Mouse (Mus musculus): ENCODE measurements around the gene Leprot.

The Leprot gene

DNA sequence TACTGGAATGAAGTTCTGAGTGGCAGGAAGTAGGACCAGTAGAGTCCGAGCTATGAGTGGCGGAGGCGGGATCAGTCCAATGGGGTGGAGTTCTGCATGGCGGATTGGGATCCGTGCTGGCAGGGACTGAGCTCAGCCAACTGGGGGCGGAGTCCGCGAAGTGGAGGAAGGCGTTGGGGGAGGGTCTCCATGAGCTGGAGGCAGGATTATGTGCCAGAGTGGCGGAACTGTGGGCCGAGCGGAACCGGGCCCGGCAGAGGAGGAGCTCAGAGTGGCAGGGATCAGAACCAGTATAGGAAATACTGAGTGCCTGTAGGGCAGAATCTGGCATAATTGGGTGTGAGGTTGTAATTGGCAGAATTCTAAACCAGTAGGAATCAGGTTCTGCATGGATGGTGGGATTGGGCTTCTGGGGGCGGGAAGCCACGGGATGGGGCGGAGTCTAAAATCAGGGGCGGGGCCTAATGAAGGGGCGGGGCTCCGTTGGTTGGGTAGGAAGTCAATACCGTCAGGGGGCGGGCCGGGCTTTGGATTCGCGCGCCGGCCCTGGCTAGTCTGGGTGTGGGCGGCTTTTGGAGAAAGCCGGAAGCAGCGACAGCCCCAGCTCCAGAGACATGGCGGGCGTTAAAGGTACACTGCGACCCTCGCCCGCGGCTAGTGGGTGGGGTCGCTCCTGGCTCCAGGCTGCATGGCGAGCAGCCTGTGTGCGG lies at the start of gene Leprot:
TSS of gene Leprot (plus strand) at position 523 of the 710 bp plus-strand sequence.
- 1% methylated on average over 36 of the region's 39 CpGs for WGBS

GRCm38 (mm10) chr4:101603635-101604034 lies 43.9 kb upstream of the Leprot start:
- WGBS = 63% methylated on average over 3 of the region's 3 CpGs

- WGBS = 84% methylated on average over 5 of the region's 5 CpGs
These were observed 31.0 kb upstream of the Leprot start for GRCm38 (mm10) chr4:101616520-101616919.

DNA sequence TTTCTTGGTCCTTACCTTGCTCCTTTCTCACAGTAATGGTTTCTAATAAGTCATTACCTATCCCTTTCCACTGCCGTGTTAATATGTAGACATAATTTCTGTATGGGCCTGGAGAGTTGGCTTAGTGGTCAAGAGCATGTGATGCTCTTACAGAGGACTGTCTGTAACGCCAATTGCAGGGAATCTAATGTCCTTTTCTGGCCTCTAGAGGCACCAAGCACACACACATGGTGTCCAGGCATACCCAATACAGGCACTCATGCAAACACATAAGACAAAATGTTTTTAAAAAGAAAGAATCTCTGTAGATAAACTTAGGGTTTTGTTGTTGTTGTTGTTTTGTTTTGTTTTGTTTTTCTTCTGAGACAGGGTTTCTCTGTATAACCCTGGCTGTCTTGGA lies 29.8 kb upstream of the Leprot start:
- 60% methylated on average over 2 of the region's 2 CpGs for WGBS

DNA sequence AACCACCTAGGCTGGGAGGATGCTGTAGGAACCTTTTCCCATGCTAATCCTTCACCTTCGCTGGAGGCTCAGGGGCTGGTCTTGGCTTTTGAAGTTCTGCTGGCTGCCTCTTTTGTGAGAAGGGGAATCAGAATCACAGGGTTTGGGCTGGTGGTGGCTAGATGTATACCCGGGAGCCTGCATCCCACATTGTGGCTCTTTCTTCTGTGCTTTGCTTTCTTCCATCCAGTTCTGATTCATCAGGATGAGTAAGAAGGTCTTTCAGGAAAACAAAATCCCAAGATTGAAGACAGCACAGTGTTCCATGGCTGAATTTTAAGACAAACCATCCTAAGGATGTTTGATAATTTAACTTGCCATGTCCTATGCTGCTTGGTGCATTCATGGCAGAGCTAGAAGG lies 27.3 kb upstream of the Leprot start:
- 36% methylated on average over 2 of the region's 2 CpGs for WGBS

DNA sequence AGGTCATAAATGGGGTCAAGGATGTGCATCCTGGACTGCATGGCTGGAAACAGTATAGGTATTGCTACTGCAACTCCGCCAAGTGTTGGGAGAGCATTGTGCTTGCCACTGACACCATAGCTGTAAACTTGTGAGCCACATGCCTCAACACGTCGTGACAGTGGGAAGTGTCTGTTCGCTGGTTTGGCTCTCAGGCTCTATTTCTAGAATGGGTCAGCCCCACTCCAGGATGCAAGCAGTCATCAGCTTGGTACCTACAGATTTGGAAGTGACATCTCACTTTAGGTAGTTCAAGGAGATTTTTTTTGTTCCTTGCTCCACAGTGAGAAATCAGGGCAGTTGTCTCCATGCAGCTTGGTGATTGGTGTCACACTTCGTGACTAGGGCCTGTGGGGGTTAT lies 26.3 kb upstream of the Leprot start:
- whole genome bisulfite sequencing = 64% methylated on average over 5 of the region's 5 CpGs

- 46% methylated on average over 5 of the region's 5 CpGs for WGBS
These were observed 22.2 kb upstream of the Leprot start for GRCm38 (mm10) chr4:101625278-101625677.

DNA sequence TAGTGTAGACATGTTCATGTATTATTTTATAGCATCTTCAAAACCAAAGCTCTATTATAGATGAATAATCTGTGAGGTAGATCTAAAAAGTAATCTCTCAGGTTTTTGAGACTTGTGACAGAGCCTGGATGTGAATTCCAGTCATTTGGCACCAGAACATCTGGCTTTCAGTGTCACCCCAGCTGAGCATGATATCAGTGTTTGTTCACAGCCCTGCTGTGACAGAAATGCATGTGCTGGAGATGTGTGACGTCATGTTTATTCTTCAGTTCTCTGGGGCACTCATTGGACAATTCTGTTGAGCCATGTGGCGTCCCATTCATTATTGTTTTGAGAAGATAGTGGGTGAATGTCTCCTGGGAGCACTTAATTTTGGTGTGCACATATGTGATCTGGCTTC lies 11.9 kb upstream of the Leprot start:
- WGBS = 66% methylated on average over 2 of the region's 2 CpGs

DNA sequence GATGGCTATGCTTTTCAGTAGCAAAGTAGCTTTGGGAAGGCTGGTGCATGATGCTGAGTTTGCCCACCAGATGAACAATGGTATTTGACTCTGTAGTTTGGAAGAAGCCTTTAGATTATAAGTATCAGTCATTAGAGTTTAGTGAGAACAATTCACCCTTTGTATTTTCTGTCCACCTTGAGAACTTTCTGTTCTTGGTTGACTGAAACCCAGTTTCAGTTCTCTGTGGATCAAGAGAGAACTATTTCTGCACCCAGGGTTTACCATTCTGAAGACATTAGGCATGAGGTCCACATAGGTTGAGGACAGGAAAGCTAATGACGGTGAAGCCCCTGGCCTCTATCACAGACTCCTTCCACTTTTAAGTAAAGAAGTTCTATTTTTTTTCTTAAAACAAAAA lies 10.0 kb upstream of the Leprot start:
- WGBS = 88% methylated on average over 1 of the region's 1 CpGs

DNA sequence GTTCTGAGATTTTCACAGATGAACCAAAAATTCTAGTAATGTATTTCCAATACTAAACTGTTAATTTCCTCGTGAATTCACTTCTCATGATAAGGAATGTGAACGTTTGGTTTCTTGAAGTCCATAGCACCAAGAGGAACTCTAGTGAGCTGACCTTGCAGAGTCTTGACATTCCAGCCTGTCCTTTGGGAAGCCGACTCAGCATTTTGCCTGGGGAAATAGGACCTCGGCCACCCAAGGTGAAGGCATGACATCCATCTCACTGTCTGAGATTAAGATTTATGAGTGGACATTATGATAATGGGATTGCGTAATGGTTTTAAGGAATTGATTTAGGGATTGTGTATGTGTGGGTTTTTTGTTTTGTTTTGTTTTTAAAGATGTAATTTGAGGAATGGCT lies 6.9 kb upstream of the Leprot start:
- 84% methylated on average over 5 of the region's 5 CpGs for WGBS

GRCm38 (mm10) chr4:101642708-101643107 lies 4.8 kb upstream of the Leprot start:
- WGBS = 67% methylated on average over 6 of the region's 6 CpGs

- WGBS = 47% methylated on average over 4 of the region's 4 CpGs
These were observed 4.3 kb upstream of the Leprot start for GRCm38 (mm10) chr4:101643216-101643615.

GRCm38 (mm10) chr4:101646857-101647195 lies 692 bp upstream of the Leprot start:
- under 1% methylated on average over 8 of the region's 8 CpGs for WGBS

DNA sequence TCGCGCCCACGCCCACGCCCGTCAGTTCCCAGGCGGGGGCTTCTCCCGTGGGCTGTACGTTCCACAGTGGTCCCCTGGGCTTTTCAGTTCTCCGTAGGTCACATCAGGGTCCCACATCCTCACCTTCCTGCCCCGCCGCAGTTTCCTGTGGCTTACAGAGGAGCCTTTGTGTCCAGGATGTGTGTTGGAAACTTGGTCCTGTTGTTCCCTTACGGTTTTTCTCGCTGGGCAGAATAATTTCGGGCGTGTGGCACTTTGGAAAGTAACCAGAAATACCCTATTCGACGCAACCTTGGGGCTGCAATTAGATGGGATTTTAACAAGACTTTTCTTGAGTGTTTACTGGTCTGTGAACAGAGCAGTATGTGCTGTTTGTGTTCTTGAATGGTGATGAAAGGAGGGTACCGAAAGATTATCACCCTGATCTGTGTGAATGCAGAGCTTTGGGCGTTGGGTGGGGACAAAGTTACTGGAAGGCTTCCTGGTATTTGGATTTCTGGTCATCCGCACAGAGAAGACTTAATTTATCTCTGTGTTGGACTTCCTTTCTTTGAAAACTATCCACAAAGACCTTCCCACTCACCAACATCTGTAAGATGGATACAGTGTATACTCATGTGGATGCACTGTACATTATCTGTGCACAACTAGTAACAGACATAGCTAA lies 591 bp downstream of the Leprot start:
- WGBS = under 1% methylated on average over 20 of the region's 20 CpGs

GRCm38 (mm10) chr4:101648745-101649144 lies 1.2 kb downstream of the Leprot start:
- WGBS = 69% methylated on average over 1 of the region's 1 CpGs

GRCm38 (mm10) chr4:101650961-101651360 lies 3.4 kb downstream of the Leprot start:
- WGBS = 78% methylated on average over 2 of the region's 2 CpGs

GRCm38 (mm10) chr4:101654256-101654655 lies 6.7 kb downstream of the Leprot start:
- WGBS = 83% methylated on average over 6 of the region's 6 CpGs

- WGBS = 62% methylated on average over 4 of the region's 4 CpGs
These were observed 7.4 kb downstream of the Leprot start for GRCm38 (mm10) chr4:101654788-101655414.

GRCm38 (mm10) chr4:101655415-101655790 lies 7.9 kb downstream of the Leprot start:
- 91% methylated on average over 7 of the region's 7 CpGs for WGBS

DNA sequence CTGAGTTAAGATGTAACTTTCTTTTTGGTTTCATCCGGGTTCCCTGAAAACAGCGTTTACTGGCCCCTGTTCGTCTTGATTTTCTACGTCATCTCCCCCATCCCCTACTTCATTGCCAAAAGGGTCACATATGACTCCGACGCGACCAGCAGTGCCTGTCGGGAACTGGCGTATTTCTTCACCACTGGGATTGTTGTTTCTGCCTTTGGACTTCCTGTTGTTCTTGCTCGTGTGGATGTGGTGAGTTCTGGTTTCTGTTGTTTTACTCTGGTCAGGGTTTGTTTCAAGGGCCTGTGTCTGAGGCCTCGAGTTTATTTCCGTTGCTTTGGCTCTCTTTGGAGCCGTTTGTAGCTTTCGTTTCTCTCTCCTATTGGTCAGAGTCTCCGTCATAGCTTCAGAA lies 8.5 kb downstream of the Leprot start:
- 81% methylated on average over 15 of the region's 15 CpGs for WGBS

DNA sequence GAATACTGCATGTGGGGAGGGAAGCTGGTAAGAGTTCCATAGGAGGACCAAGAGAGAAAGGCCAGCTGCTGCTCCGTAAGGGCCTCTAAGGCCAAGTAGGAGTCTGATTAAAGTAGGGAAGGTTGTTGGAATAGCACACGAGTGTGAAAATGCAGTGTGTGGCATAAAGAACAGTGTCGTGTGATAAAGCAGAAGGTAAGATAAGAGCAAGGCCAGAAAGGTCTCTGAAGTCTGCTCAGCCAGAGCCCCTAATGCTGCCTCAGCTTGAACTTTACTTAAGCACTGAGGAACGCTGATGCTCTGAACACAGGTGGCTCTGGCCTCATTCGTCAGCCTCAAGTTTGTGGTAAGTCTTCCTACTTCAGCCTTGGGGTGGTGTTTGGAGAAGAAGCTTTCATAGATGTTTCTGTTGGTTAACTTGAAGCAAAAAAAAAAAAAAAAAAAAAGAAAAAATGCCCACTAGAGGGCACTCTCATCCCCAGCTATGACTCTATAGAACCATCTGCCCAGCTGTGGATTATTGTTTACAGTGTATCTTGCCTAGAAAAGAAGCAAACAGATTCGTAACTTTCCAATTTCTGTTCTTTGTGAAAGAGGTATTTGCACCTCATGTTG lies 9.5 kb downstream of the Leprot start:
- WGBS = 54% methylated on average over 6 of the region's 6 CpGs

- WGBS = 72% methylated on average over 9 of the region's 9 CpGs
These were observed 16.7 kb downstream of the Leprot start for GRCm38 (mm10) chr4:101664160-101664750.
